Mouse (Mus musculus): Measurements from ENCODE around the gene 2510009E07Rik. TPM values are rescaled to one million over a fixed set of nuclear protein-coding genes. Genes with fewer than 3 reads are reported as not detected.

2510009E07Rik gene
- polyA plus RNA-seq, 2 experiments = 1.6 to 1.9 TPM

DNA sequence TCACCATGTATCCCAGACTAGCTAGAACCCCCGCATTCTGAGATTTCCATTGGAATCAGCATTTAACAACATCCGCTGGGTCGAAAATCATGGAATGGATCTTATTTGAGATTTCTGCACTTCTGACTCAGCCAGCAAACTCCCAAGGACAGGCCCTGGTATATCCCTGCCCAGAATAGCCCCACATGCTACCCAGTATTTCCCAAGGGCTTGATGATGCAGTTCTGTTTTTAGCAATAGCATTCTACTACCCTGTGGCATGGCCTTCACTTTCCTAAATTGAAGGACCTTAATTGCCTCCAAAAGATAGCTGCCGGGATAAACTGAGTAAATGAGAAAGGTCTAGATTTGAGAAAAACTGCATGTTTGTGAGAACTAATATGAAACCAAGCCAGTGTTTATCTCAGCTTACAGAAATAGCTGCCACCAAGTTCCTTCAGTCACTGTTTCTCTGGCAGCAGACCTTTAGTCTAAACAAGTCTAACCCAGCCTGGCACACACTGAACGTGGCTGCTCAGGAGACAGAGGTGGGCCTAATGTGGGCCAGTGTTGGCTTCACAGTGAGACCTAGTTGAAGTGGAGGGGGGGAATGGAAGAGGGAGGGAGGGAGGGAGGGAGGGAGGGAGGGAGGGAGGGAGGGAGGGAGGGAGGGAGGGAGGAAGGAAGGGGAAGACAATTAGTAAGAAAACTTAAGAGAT, 58.2 kb downstream of the 2510009E07Rik start:
- H3K9me3 ChIP-seq (ENCODE audit: control insufficient read depth, low read length) = no peaks in the 10 kb centered on the region
- no peak overlapping the region for H3K9ac ChIP-seq (replicated peaks)
- H3K27me3 ChIP-seq (ENCODE audit: control insufficient read depth, insufficient read depth, low read length) = no peaks in the 10 kb centered on the region
- H3K27ac ChIP-seq = no peak overlapping the region
- TF ChIP-seq CTCF (IDR thresholded peaks at IDR 0.05; ENCODE audit: low read depth) (no peak), EP300 (IDR thresholded peaks at IDR 0.05; ENCODE audit: low read depth) (no peak)
- no peak overlapping the region for H3K4me2 ChIP-seq (ENCODE audit: low read depth)
- DNase-seq (ENCODE audit: low read depth in 3 of 3, low spot score in 3 of 3) (no peak), ATAC-seq (ENCODE audit: insufficient read depth) (no peak)
- peaks cover 0 to 7% of the 10 kb centered on the region in 2 experiments; a peak in 2 of 4 replicates for H3K4me1 ChIP-seq (replicated peaks; ENCODE audit: control insufficient read depth in 2 of 2, insufficient read depth in 2 of 2, low read length in 1 of 2)
- no peaks in the 10 kb centered on the region for H3K36me3 ChIP-seq (replicated peaks; ENCODE audit: control insufficient read depth, insufficient read depth, low read depth)
- WGBS (ENCODE audit: insufficient replicate concordance) = 68% methylated on average over 5 of the region's 5 CpGs
- no peak overlapping the region for H3K4me3 ChIP-seq (ENCODE audit: insufficient read depth in 1 of 2, low read depth in 2 of 2, low read length in 2 of 2)

DNA sequence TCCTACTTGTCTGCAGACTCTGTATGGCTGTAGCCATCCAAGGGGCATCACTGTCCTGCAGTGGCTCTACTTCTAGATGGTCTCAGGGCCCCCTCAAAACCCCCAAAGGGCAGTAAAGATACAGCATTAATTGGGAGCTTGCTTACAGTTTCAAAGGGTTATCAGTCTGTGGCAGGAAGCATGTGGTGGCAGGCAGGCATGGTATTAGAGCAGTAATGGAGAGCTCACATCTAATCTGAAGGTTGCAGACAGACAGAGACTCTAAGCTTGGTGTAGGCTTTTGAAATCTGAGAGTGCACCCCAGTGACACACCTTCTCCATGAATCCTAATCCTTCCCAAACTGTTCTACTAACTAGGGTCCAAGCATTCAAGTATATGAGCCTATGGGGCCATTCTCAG, 60.0 kb downstream of the 2510009E07Rik start:
- Histone ChIP-seq H3K4me2 (ENCODE audit: low read depth) (no peak overlapping the region), H3K36me3 (replicated peaks; ENCODE audit: control insufficient read depth, insufficient read depth, low read depth) (no peaks in the 10 kb centered on the region), H3K4me3 (ENCODE audit: insufficient read depth in 1 of 2, low read depth in 2 of 2, low read length in 2 of 2) (no peak overlapping the region), H3K9ac (replicated peaks) (no peak overlapping the region), H3K9me3 (ENCODE audit: control insufficient read depth, low read length) (no peaks in the 10 kb centered on the region), H3K27ac (no peak overlapping the region), H3K4me1 (replicated peaks; ENCODE audit: control insufficient read depth in 2 of 2, insufficient read depth in 2 of 2, low read length in 1 of 2) (peaks cover 0 to 7% of the 10 kb centered on the region in 2 experiments; a peak in 2 of 4 replicates), H3K27me3 (ENCODE audit: control insufficient read depth, insufficient read depth, low read length) (no peaks in the 10 kb centered on the region)
- ATAC-seq (ENCODE audit: insufficient read depth) = 0 out of 2 replicates have a peak, but pooled peaks have one; percentile 47
- TF ChIP-seq CTCF (IDR thresholded peaks at IDR 0.05; ENCODE audit: low read depth) (no peak), EP300 (IDR thresholded peaks at IDR 0.05; ENCODE audit: low read depth) (no peak)
- DNase-seq (ENCODE audit: low read depth in 3 of 3, low spot score in 3 of 3) = no peak

GRCm38 (mm10) chr16:21631815-21632222, 62.6 kb downstream of the 2510009E07Rik start:
- no peak for ATAC-seq (ENCODE audit: insufficient read depth)
- no peak for TF ChIP-seq EP300 (IDR thresholded peaks at IDR 0.05; ENCODE audit: low read depth)
- TF ChIP-seq CTCF (IDR thresholded peaks at IDR 0.05; ENCODE audit: low read depth) = no peak
- Histone ChIP-seq H3K9ac (replicated peaks) (no peak overlapping the region), H3K27ac (no peak overlapping the region), H3K4me2 (ENCODE audit: low read depth) (no peak overlapping the region), H3K4me1 (replicated peaks; ENCODE audit: control insufficient read depth in 2 of 2, insufficient read depth in 2 of 2, low read length in 1 of 2) (peaks cover 0 to 5% of the 10 kb centered on the region in 2 experiments; a peak in 2 of 4 replicates), H3K9me3 (ENCODE audit: control insufficient read depth, low read length) (no peaks in the 10 kb centered on the region), H3K4me3 (ENCODE audit: insufficient read depth in 1 of 2, low read depth in 2 of 2, low read length in 2 of 2) (no peak overlapping the region), H3K36me3 (replicated peaks; ENCODE audit: control insufficient read depth, insufficient read depth, low read depth) (no peaks in the 10 kb centered on the region), H3K27me3 (ENCODE audit: control insufficient read depth, insufficient read depth, low read length) (no peaks in the 10 kb centered on the region)
- DNase-seq (ENCODE audit: low read depth in 3 of 3, low spot score in 3 of 3) = no peak
- 57% methylated on average over 4 of the region's 4 CpGs for WGBS (ENCODE audit: insufficient replicate concordance)

DNA sequence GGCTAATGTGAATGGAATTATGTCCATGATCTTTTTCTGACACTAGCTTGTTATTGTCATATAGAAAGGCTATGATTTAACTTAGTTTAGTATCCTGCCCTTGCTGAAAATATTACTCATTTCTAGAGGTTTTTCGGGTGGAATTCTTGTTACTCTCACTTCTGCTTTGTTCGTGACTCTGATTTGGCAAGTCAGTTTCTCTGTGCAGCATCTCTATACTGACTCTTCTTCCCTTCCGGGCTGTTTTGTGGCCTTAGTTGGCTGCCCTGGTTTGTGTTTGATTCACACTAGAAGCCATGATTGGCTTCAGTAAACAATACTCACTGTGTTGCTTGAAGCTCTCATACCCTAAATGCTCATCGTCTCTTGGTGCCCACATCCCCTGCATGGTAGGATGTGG, 63.9 kb downstream of the 2510009E07Rik start:
- Histone ChIP-seq H3K9ac (replicated peaks) (no peak overlapping the region), H3K27me3 (ENCODE audit: control insufficient read depth, insufficient read depth, low read length) (no peaks in the 10 kb centered on the region), H3K27ac (no peak overlapping the region), H3K4me2 (ENCODE audit: low read depth) (no peak overlapping the region), H3K4me1 (replicated peaks; ENCODE audit: control insufficient read depth in 2 of 2, insufficient read depth in 2 of 2, low read length in 1 of 2) (peaks cover 0 to 5% of the 10 kb centered on the region in 2 experiments; a peak in 2 of 4 replicates), H3K36me3 (replicated peaks; ENCODE audit: control insufficient read depth, insufficient read depth, low read depth) (no peaks in the 10 kb centered on the region), H3K9me3 (ENCODE audit: control insufficient read depth, low read length) (no peaks in the 10 kb centered on the region), H3K4me3 (ENCODE audit: insufficient read depth in 1 of 2, low read depth in 2 of 2, low read length in 2 of 2) (no peak overlapping the region)
- WGBS (ENCODE audit: insufficient replicate concordance) = 62% methylated on average over 4 of the region's 4 CpGs
- ATAC-seq (ENCODE audit: insufficient read depth) (no peak), DNase-seq (ENCODE audit: low read depth in 3 of 3, low spot score in 3 of 3) (no peak)
- TF ChIP-seq EP300 (IDR thresholded peaks at IDR 0.05; ENCODE audit: low read depth) (no peak), CTCF (IDR thresholded peaks at IDR 0.05; ENCODE audit: low read depth) (no peak)

DNA sequence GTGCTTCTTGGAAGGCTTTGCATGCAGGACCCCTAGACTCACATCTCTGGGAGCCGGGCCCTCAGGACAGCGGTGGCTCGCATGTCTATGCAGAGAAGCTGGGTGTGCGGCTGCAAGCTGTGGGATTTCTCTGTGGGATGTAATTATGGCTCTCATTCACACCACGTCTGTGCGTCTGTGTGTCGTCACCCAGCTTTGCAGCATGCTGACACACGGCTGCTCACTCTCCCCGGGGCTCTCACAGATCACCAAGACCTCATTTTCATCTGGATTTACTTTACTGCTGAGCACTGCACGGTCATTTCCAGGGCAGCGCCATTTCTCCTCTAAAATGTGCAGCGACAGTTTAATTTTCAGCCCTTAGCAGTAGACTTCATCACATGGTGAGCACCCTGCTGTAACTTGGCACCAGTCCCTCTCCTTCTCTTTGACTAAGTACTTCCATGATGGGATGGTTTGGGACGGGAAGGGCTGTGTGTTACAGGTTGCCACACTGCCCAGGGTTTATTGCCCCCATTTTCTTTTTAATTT, 66.3 kb downstream of the 2510009E07Rik start:
- Histone ChIP-seq H3K4me2 (ENCODE audit: low read depth) (no peak overlapping the region), H3K9ac (replicated peaks) (no peak overlapping the region), H3K27me3 (ENCODE audit: control insufficient read depth, insufficient read depth, low read length) (no peaks in the 10 kb centered on the region), H3K4me3 (ENCODE audit: insufficient read depth in 1 of 2, low read depth in 2 of 2, low read length in 2 of 2) (no peak overlapping the region), H3K27ac (no peak overlapping the region), H3K9me3 (ENCODE audit: control insufficient read depth, low read length) (no peaks in the 10 kb centered on the region), H3K4me1 (replicated peaks; ENCODE audit: control insufficient read depth in 2 of 2, insufficient read depth in 2 of 2, low read length in 1 of 2) (peaks cover 0 to 2% of the 10 kb centered on the region in 2 experiments; a peak in 2 of 4 replicates), H3K36me3 (replicated peaks; ENCODE audit: control insufficient read depth, insufficient read depth, low read depth) (no peaks in the 10 kb centered on the region)
- no peak for TF ChIP-seq EP300 (IDR thresholded peaks at IDR 0.05; ENCODE audit: low read depth)
- no peak for TF ChIP-seq CTCF (IDR thresholded peaks at IDR 0.05; ENCODE audit: low read depth)
- ATAC-seq (ENCODE audit: insufficient read depth) = no peak
- 79% methylated on average over 13 of the region's 13 CpGs for WGBS (ENCODE audit: insufficient replicate concordance)
- no peak for DNase-seq (ENCODE audit: low read depth in 3 of 3, low spot score in 3 of 3)

Data from liver, embryonic 14.5 days (tissue).